Mouse (Mus musculus) kidney, postnatal 25 days (tissue): Measurements from ENCODE around the gene Tm9sf3.

Experiments
- DNase-seq, 2 experiments: peaks; one replicate each; pipeline ENCODE4 v3.0.0; 2021; ENCODE audit warnings: mixed read lengths in 2 of 2

Tm9sf3 gene

GRCm38 (mm10) chr19:41165144-41165913 lies 98.5 kb downstream of the Tm9sf3 start:
- DNase-seq, result no peak

GRCm38 (mm10) chr19:41164447-41165095 lies 99.2 kb downstream of the Tm9sf3 start:
- no peak for DNase-seq
